Mouse (Mus musculus) 3T3-L1 (cell line): ENCODE measurements at regions not wholly inside any gene's neighbourhood (a gene's known extent, or its start where the extent isn't known, plus 50 kb on each side); places are given as distances from the start of the nearest gene placed in this dataset.

Experiments used
- DNase-seq: peaks from one replicate; pipeline ENCODE4 v3.0.0-alpha.2; 2015; ENCODE audit warnings: low read depth, low spot score

- peak; percentile 54 for DNase-seq
Measured at GRCm38 (mm10) chr2:47424910-47425309, 1389.0 kb upstream of the Acvr2a start.

GRCm38 (mm10) chr2:47429843-47430242 lies 1384.1 kb upstream of the Acvr2a start:
- no peak for DNase-seq

GRCm38 (mm10) chr2:47466043-47466442 lies 1347.9 kb upstream of the Acvr2a start:
- DNase-seq: no peak

- DNase-seq: peak; percentile 63
Measured at GRCm38 (mm10) chr2:47491874-47492539, 1321.9 kb upstream of the Acvr2a start.
